Mouse (Mus musculus) heart, postnatal 25 days (tissue): Measurements from ENCODE around the gene Col6a4. TPM values are rescaled to one million over a fixed set of nuclear protein-coding genes. Genes with fewer than 3 reads are reported as not detected.

Source experiments
- DNase-seq: peaks from one replicate; pipeline ENCODE4 v3.0.0; 2022; ENCODE audit warnings: low spot score
- intact Hi-C: fragments of 180-260 bp; cut with DNase I; formaldehyde crosslinking; loops from one replicate; pipeline ENCODE4 v1.15.1; 2025
- total RNA-seq, 2 experiments: library from RNA; stranded (reverse); gene quantifications; 2 replicates each; pipeline ENCODE4 v1.2.3; 2021

The Col6a4 gene
- total RNA-seq, result not detected

DNA sequence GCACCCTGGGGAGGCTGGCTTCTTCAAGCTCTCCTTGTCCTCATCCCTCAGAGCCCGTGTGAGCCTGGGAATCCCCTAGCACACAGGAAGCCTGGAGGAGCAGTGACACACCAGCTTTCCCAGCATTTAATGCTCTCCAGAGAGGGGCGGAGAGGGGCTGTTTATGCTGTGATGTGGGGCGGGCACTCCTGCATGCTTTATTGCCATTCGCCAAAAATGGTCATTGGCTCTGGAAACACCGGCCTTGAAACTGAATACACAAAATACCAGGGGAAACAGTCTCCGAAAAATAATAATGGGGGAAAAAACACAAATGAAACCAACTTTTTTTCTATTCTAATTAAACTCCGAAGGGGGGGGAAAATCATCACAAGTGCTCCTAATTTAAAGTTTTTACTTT is at the start of gene Col6a4:
TSS of gene Col6a4 (minus strand) at position 101 of the 400 bp plus-strand sequence.
- DNase-seq, result no peak
- intact Hi-C loops, result no loop called here

DNA sequence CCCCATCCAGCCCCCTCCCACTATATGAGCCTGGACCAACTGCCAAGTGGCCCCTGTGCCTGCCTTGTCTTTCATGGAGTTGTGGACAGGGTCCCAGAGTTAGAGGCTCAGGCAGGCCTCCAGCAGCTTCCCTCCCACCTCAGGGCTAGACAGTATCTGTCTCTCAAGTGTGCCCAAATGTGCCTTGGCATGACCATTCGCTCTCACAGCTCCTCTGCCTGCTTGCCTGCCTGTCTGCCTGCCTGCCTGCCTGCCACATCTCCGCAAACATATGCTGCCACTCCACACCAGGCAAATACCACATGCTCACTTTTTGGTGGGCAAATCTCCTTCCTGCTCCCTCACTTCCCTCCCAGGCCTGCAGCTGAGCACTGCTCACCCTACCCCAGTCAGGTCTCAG is 49.0 kb upstream of the Col6a4 start:
- intact Hi-C loops, result no loop called here
- DNase-seq, result no peak

DNA sequence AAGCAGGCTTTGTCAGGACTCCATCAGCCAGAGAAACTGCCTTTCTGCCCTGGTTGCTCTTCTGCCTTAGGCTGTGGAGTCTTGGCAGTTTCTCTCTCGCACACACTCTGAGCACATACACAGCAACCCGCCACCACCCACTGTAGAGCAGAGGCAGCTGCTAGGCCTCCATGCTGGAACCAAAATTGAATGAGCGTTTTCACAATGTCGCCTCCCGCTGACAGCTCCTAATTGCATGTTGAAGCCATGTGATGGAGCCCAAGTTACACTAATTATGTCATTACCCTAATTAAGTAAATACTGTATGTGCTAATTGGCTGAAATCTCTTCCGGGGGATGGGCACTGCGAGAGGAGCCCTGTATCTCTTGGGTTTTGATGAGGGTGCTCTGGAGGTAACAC is 47.6 kb upstream of the Col6a4 start:
- intact Hi-C loops, result no loop called here
- no peak for DNase-seq

DNA sequence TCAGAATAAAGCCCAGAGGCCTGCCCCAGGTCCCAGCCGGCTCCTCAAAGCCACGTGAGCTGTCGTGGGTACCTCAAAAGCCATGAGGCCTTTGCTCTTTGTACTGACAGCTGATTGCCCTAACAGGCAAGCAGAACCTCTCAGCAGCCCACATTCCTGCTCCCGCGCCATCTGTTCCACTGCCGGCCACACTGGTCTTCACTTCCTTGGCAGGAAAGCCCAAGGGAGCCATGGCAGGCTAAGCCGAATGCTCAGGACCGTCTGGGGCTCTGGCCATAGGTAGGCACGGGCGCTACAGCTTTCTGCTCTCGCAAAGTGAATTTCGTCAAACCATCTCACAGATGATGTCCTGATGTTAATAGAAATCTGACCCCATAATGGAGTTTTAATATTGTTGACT is 45.4 kb upstream of the Col6a4 start:
- intact Hi-C loops, result no loop called here
- DNase-seq, result no peak

- no peak for DNase-seq
- intact Hi-C loops, result no loop called here
Measured at GRCm38 (mm10) chr9:106139763-106140162, 43.2 kb upstream of the Col6a4 start.

DNA sequence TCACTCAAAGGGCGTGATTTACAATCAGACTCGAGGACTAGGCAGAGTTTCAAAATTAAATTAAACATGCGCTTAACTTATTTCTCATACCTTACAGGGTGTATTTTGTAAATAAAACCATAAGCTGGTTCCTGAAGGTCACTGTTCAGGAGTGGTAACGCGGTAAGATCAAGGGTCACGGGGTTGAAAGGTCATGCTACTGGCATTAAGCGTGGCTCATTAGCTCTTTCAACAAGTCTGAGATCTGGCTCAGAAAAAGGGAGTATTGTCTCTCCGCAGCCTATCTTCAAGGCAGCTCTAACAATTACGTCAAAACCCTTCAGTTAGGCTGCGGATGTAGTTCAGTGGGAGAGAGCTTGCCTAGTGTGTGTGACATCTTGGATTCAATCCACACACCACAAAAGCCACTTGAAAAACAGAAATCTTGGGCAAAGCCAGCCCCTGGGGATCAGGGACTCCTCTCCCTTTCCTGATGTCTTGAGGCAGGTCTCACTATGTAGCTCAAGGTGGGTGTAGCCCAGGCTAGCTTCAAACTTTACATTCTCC is 41.2 kb upstream of the Col6a4 start:
- intact Hi-C loops, result no loop called here

DNA sequence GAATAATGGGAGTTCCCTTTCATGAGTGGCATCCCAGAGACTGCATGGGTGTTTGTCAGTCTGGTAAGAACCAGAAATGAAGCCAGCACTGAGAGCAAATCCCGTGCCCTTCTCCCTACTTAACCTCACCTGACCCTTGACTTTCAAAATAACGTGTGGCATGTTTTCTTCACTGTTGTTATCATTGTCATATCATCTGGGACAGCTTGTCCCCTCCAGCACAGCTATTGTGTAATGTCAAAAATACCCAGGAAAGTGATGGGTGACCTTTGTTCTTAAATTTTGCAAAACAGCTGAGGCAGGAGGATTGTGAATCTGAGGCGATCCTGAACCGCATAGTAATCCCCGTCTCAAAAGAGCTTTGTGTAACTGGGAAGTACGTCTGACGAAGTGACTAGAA is 33.7 kb upstream of the Col6a4 start:
- intact Hi-C loops, result no loop called here
- no peak for DNase-seq

More for the DNA sequence above, 41.2 kb upstream of the Col6a4 start:
- DNase-seq, result no peak

DNA sequence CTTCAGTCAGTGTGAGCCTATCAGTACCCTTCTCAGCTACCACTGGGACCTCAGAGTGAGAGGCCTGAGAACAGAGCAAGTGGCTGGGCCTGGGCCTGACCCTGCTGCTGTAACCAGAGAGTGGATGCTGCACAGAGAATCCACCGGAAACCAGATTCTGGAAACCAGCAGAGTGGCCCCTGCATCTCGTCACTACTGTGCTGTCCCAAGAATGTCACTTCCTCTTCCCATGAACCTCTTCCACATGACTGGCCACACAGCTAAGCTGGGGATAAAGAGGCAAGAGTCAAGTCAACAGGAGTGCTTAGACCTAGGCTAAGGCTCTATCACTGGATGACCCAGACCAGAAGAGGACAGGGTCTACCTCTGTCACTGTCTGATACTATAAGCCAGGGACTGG is 32.5 kb upstream of the Col6a4 start:
- no peak for DNase-seq
- intact Hi-C loops, result no loop called here

- no peak for DNase-seq
- intact Hi-C loops, result no loop called here
Measured at GRCm38 (mm10) chr9:106126786-106127251, 30.2 kb upstream of the Col6a4 start.

DNA sequence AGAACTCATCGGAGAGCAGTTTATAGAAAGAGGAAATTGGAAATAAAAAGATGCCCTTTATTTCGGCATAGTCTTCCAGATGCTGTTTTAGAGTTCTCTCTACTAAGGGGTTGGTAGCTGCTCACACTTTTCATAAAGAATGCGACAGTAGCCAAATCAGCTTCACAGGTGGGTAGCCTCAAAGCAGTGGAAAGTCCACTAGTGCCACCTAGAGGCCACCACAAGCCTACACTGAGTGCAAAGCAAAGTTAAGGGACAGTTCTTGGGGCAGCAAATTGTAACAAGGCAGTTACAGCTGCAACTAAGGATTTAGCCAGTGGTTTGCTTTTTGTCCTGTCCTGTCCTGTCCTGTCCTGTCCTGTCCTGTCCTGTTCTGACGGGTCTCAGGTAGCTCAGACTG is 27.0 kb upstream of the Col6a4 start:
- no peak for DNase-seq
- intact Hi-C loops, result no loop called here

GRCm38 (mm10) chr9:106119075-106119474 is 22.5 kb upstream of the Col6a4 start:
- intact Hi-C loops, result loop anchor here (10.0 kb wide), 1 partner anchor 424 kb away; no protein-coding TSS in a partner anchor
- DNase-seq, result no peak

DNA sequence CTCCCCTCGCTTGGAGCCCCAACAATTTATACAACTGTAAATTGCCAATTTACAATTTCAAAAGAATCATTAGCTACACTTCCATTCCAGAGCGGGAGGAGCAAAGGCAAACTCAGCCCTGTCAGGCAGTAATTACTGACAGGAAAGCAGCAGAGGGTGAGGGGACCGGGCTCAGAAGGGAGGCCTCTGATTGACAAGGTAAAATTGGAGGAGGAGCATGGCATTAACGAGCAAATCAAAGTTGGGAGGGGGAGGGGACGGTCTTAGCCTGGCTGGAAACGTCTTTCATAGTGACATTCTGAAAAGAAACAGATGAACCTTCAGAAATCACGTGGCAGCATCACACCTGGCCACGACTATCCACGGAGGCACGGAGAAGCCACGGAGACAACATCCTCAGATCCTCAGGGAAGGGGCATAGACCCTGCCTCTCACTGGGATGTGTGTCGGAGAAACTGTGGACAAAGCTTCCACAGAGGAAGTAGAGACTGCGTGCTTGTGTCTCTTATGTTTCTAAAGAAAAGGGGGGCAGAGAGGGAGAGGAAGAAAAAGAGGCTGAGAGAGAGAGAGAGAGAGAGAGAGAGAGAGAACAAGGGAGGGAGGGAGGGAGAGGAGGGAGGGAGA is 19.3 kb upstream of the Col6a4 start:
- DNase-seq, result no peak
- intact Hi-C loops, result loop anchor here (10.0 kb wide), 1 partner anchor 421 kb away; no protein-coding TSS in a partner anchor

- intact Hi-C loops, result loop anchor here (10.0 kb wide), 1 partner anchor 418 kb away; no protein-coding TSS in a partner anchor
- peak; percentile 16 for DNase-seq
Measured at GRCm38 (mm10) chr9:106112770-106113423, 16.3 kb upstream of the Col6a4 start.

DNA sequence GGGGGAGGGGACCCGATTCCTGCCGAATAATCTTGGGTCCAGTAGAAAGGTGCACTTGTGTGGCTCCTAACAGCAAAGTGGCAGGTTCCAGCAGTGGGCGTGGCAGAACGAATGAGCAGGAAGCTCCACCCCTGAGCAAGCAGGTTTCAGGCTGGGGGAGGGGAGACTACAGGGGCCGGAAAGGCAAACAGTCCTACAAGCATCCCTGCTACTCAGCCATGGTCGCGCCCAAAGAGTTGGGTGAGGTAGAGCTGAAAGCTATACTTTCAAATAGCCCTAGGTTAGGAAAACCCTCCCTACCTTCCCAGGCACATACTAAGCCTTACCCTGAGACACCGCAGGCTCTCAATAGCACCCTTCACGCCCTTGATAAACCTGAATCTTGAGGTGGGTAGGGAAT is 9.7 kb upstream of the Col6a4 start:
- no peak for DNase-seq
- intact Hi-C loops, result no loop called here

GRCm38 (mm10) chr9:106104401-106104800 is 7.8 kb upstream of the Col6a4 start:
- intact Hi-C loops, result no loop called here

DNA sequence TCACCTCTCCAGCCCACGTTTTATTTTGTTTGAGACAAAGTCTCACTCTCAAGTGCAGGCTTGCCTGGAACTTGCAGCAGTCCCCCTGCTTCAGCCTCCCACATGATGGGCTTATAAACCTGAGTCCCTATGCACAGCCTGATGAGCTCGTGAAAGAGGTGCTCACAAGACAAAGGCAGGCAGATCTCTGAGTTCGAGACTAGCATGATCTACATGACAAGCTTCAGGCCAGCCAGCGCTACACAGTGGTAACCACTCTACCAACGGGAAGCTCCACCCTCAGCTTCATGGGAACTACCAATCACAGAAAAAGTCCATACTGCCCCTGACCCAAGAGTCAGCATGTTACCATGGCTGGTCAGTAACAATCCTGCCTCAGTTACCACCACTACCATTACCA is 4.6 kb upstream of the Col6a4 start:
- intact Hi-C loops, result no loop called here
- no peak for DNase-seq

More at GRCm38 (mm10) chr9:106104401-106104800, 7.8 kb upstream of the Col6a4 start:
- no peak for DNase-seq

GRCm38 (mm10) chr9:106100262-106100661 is 3.7 kb upstream of the Col6a4 start:
- no peak for DNase-seq
- intact Hi-C loops, result no loop called here

DNA sequence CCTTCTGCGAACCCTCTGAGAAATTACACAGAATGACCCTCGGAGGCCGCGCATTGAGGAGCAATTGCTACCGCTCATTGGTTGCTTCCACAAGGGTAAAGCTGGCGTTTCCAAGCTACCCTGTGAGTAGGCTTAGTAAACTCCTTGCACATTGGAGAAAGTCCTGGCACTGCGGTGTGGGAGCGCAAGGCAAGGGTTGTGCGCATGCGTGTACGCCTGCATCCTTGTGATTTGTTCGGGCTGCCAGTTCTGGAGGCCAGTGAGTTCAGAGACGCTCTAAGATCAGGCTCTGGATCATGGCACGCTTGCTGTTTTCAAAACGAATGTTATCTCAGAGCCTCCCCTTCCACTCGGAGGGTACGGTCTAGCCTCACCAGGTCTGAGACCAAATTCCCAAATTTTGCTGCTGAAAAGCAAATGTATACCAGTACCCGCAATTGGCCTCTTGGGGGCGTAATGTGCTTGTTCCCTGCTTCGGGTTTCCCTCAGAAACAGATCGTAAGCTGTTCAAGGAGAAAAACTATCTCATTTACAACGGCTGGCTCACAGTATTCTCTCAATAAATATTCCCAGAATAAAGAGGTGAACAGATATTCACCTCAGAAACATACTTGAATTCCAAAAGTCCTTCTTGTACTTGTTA is 2.9 kb upstream of the Col6a4 start:
- no peak for DNase-seq
- intact Hi-C loops, result no loop called here

DNA sequence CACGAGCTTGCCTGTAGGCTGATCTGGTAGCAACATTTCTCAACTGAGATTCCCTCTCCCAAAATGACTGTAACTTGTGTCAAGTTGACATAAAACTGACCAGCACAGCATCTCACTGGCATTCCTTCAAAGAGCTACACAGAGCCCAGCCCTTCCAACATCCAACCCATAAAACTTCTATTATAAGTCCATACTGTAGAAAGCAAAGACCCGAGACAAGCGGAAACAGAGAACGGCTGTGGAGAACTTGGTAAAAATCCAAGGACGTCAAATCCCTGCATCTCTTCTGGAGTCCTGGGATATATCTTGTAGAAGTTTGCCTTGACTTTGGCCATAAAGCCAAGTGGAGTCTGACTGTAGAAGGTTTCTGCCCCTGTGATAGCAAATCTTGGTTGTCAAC is 15.1 kb downstream of the Col6a4 start:
- intact Hi-C loops, result no loop called here
- DNase-seq, result no peak

DNA sequence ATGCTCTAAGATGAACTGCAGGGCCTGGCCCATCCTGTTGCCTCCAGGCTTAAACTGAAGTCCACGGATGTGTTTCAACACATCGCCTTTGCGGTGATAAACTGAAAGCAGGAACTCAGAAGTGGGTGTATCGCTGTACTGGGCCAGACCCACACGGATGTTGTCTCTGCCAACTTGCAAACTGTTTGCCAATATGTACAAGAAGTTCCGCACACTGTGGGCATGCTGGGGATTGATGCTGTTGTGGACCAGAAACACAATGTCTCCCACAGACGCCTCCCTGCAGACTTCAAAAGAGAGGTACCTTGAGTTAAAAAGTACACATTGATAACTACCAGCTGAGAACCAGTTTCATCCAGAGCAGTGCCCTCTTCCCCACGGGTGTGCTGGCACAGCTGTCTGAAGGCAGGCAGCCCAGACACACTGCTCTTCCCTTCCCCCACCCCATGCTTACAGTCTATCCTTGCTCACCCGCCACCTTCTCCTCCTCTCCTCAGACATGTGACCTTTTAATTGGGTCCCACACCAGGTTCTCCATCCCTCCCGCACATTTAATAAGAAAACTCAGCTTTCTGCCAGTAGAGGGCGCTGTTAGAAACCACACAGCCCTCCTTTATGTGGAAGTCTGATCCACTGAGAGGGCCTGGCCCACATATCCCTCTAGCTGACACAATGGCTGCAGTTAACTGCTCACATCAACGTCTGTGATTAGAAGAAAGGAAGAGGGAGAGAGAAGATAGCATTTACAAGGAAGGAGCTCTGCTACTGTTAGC is 16.1 kb downstream of the Col6a4 start:
- no peak for DNase-seq
- intact Hi-C loops, result no loop called here
